Mouse (Mus musculus): ENCODE data around the gene Klhl36.

DNA sequence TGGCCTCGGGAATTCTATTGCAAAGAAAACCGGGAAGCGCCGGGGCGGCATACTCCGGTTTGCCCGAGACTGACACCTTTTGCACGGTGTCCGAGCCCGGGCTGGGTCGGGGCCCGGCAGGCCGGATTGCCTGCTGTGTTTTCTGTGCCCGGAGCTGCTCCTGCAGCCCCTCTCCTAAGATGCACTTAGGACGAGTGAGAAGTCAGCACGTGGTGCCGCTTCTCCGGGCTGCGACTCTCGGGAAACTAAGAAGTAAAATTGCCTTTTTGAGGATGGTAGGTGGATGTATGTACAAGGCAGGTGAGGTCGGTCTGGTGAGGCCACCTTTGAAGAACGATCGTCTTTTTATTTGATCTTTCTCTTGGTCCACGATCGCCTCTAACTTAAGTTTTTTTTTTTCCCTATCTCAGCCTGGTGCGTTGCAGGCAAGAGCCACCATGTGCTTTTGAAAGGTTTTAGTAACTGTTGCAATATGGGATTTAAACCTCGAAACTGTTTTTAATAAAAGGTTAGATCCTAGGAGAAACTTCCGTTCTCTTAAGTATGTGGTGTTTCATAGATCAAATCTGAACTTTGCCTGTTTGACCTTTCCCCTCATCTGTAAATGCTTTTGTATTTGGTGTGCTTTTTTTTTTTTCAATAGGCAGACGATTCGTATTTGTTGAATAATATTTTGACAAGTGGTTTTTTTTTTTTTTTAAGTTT, 49.3 kb downstream of the Klhl36 start:
- TF ChIP-seq CTCF (IDR thresholded peaks at IDR 0.05; ENCODE audit: control insufficient read depth, insufficient read depth, insufficient replicate concordance, low read depth, low read length), result no peak
- TF ChIP-seq POLR2A (IDR thresholded peaks at IDR 0.05; ENCODE audit: control insufficient read depth, low read depth, low read length), result no peak

All from testis, adult 2 months (tissue).